Mouse (Mus musculus) lung, embryonic 16.5 days (tissue): ENCODE data around the gene Smurf1. TPM values are rescaled to one million over a fixed set of nuclear protein-coding genes. Genes with fewer than 3 reads are reported as not detected.

ENCODE experiments used
- ATAC-seq: fragments of 200-750 bp; cut with Nextera tagmentation; 2 replicates; pipeline ENCODE4 v1.8.0; 2017; ENCODE audit warnings: low read depth, mild to moderate bottlenecking, moderate library complexity
- H3K27ac ChIP-seq: fragments of 300-500 bp; sonication (generic); 2 replicates; pipeline ENCODE4 v1.5.1; 2014; ENCODE audit warnings: mild to moderate bottlenecking, control low read depth, low read length
- H3K27me3 ChIP-seq: fragments of 300-500 bp; sonication (generic); 2 replicates; pipeline ENCODE4 v1.6.1; 2014; ENCODE audit warnings: low read depth, low read length, mixed read lengths; ENCODE audit not compliant: control insufficient read depth, insufficient read depth
- H3K36me3 ChIP-seq: fragments of 300-500 bp; sonication (generic); 2 replicates; pipeline ENCODE4 v1.6.1; 2014; ENCODE audit warnings: low read length; ENCODE audit not compliant: control insufficient read depth, insufficient read depth
- H3K4me1 ChIP-seq: fragments of 300-500 bp; sonication (generic); replicated peaks from 2 replicates; pipeline ENCODE4 v1.6.1; 2014; ENCODE audit warnings: low read length, mixed read lengths; ENCODE audit not compliant: control insufficient read depth, insufficient read depth
- H3K4me2 ChIP-seq: fragments of 300-500 bp; sonication (generic); 2 replicates; pipeline ENCODE4 v1.6.1; 2014; ENCODE audit warnings: low read depth, low read length, control low read depth
- H3K4me3 ChIP-seq: fragments of 300-500 bp; sonication (generic); 2 replicates; pipeline ENCODE4 v1.5.1; 2014; ENCODE audit warnings: mild to moderate bottlenecking, low read length, control low read depth
- H3K9ac ChIP-seq: fragments of 300-500 bp; sonication (generic); 2 replicates; pipeline ENCODE4 v1.6.1; 2014; ENCODE audit warnings: low read length, control low read depth
- H3K9me3 ChIP-seq: fragments of 300-500 bp; sonication (generic); 2 replicates; pipeline ENCODE4 v1.6.1; 2016; ENCODE audit warnings: low read length; ENCODE audit not compliant: control insufficient read depth
- WGBS: fragments of 180-500 bp; shearing (Covaris S2); extraction: QIAGEN DNeasy Blood & Tissue Kit; methylation state at CpG from one replicate; pipeline ENCODE4 v1.1.7; 2014; 5-methylcytosine and 5-hydroxymethylcytosine counted together
- polyA plus RNA-seq: library from polyadenylated mRNA; unstranded; fragments of >200 nt; fragmentation: Nextera tagmentation; extraction: Ambion mirVana; gene quantifications from 2 replicates; pipeline ENCODE4 v1.2.1, GENCODE M21; 2015

Smurf1 gene
- polyA plus RNA-seq, 1 experiment from 2014 or later: 15.6 TPM

DNA sequence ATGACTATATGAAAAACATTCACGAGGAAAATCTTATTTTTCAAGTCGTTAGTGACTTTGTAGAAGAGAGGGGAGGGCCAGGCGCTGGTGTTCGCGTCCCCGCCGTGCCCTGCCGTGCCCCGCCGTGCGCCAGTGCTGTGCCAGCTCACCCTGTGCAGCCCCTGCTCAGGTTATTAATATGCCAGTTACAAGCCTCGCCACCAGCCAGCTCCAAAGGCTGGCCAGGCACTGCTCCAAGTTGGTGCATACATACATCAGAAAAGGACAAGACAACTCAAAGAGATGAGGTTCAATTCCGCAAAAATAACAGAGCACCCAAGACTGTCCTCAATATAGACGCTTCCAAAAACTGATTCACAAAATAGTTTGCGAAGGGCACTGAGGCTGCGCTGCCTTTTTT, 51.7 kb downstream of the Smurf1 start:
- Histone ChIP-seq H3K4me3 (no peak overlapping the region), H3K27me3 (no peaks in the 10 kb centered on the region), H3K4me1 (peaks cover 34% of the 10 kb centered on the region), H3K9ac (no peak overlapping the region), H3K27ac (no peak overlapping the region), H3K9me3 (no peaks in the 10 kb centered on the region), H3K36me3 (no peaks in the 10 kb centered on the region), H3K4me2 (no peak overlapping the region)
- WGBS: 84% methylated on average over 16 of the region's 16 CpGs
- ATAC-seq: no peak

DNA sequence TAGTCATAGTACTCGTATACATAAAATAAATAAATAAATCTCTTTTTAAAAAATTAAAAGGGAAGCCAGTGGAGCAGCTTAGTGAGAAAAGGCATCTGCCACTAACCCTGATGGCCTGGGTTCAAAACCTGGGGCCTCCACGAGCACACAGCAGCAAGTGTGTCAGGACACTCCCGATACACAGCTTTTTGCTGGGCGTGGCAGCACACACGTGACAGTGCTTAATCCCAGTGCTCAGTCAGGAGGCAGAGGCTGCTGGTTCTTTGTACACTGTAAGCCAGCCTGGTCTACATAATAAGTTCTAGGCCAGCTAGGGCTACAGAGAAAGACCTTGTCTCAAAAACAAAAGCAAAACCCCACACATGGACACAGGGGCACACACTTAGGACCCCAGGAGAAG, 52.3 kb downstream of the Smurf1 start:
- Histone ChIP-seq H3K4me3 (no peak overlapping the region), H3K27me3 (no peaks in the 10 kb centered on the region), H3K9ac (no peak overlapping the region), H3K9me3 (no peaks in the 10 kb centered on the region), H3K27ac (no peak overlapping the region), H3K4me2 (no peak overlapping the region), H3K36me3 (no peaks in the 10 kb centered on the region), H3K4me1 (peaks cover 29% of the 10 kb centered on the region)
- 80% methylated on average over 5 of the region's 5 CpGs for WGBS
- no peak for ATAC-seq

DNA sequence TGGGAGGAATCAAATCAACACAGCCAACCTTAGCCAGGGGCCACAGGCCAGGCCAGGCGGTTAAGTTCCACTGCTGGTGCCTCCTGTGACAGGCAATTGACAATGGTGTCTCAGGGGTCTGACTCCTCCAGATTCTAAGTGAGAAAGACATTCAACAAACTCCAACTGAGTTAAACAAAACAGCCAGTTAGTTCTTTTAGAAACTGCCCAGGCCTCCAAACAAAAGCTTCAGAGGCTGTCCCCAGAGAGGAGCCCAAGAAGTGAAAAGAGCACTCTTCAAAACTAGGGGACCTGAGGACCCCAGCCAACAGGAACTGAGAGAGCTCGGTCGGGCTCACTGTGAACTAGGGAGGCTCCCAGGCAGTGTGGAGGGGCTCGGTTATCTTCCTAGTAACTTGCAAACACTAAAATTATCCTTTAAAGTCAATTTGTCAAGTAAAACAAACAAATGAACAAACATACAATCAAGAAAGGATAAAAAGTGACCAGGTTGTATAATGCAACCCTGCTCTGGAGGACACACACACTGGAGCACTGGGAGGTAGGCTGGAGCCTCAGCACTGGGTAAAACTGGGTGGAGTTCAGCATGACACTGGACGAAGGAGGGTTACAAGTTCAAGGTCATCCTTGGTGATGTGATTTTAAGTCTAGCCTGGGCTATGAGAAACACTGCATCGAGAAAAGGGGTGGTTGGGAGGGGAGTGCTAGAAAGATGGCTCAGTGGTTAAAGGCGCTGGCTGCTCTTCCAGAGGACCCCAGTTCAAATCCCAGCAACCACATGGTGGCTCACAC, 52.9 kb downstream of the Smurf1 start:
- H3K27me3 ChIP-seq: no peaks in the 10 kb centered on the region
- no peak for ATAC-seq
- peaks cover 25% of the 10 kb centered on the region for H3K4me1 ChIP-seq
- H3K4me2 ChIP-seq: no peak overlapping the region
- no peak overlapping the region for H3K4me3 ChIP-seq
- no peak overlapping the region for H3K9ac ChIP-seq
- no peaks in the 10 kb centered on the region for H3K9me3 ChIP-seq
- H3K27ac ChIP-seq: no peak overlapping the region
- WGBS: 67% methylated on average over 7 of the region's 7 CpGs
- H3K36me3 ChIP-seq: no peaks in the 10 kb centered on the region

DNA sequence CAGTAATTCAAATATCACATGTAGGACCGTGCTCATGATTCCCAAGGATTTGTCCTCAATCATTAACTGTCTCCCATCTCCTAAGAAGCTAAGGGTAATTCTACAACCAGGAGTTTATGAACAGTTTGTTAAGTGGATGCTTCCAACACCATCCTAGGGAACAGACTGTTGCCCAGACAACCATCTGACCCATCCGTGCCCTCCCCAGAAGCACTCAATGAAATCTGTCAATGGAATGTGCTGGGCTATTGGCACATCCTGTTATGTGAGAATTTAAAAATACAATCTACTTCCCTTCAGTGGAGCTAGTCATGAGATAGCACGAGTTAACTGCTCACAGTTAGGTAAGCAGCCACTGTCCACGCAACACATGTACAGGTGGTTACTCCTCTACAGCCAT, 56.1 kb downstream of the Smurf1 start:
- Histone ChIP-seq H3K36me3 (no peaks in the 10 kb centered on the region), H3K4me3 (no peak overlapping the region), H3K27me3 (no peaks in the 10 kb centered on the region), H3K4me2 (no peak overlapping the region), H3K4me1 (peaks cover 16% of the 10 kb centered on the region), H3K9me3 (no peaks in the 10 kb centered on the region), H3K9ac (no peak overlapping the region), H3K27ac (no peak overlapping the region)
- no peak; the same call in 1 of the 2 replicates for ATAC-seq
- 59% methylated on average over 4 of the region's 4 CpGs for WGBS

DNA sequence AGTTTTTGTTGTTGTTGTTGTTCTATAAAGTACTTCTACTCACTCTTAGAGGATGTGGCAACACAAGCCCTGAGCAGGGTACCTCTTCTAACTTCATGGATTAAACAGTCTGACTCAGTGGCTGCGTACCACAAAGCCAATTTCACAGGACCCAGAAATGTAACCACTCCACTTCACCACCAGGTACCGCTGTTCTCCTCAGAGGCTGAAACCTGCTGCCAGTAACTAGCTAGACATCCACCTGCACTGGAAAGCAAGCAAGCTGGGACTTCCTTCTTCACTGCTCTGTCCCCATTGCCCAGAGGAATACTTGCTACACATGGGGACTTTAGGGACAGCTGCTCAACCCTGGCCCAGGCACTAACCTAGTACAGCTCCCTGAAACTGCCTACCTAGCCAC, 58.1 kb downstream of the Smurf1 start:
- WGBS: 63% methylated on average over 2 of the region's 2 CpGs
- peaks cover 8% of the 10 kb centered on the region; the same call in 1 of the 2 replicates for H3K4me1 ChIP-seq
- no peak overlapping the region for H3K27ac ChIP-seq
- no peaks in the 10 kb centered on the region for H3K27me3 ChIP-seq
- no peaks in the 10 kb centered on the region for H3K9me3 ChIP-seq
- no peak overlapping the region for H3K4me2 ChIP-seq
- H3K4me3 ChIP-seq: no peak overlapping the region
- ATAC-seq: no peak; the same call in 1 of the 2 replicates
- H3K9ac ChIP-seq: no peak overlapping the region
- H3K36me3 ChIP-seq: no peaks in the 10 kb centered on the region

DNA sequence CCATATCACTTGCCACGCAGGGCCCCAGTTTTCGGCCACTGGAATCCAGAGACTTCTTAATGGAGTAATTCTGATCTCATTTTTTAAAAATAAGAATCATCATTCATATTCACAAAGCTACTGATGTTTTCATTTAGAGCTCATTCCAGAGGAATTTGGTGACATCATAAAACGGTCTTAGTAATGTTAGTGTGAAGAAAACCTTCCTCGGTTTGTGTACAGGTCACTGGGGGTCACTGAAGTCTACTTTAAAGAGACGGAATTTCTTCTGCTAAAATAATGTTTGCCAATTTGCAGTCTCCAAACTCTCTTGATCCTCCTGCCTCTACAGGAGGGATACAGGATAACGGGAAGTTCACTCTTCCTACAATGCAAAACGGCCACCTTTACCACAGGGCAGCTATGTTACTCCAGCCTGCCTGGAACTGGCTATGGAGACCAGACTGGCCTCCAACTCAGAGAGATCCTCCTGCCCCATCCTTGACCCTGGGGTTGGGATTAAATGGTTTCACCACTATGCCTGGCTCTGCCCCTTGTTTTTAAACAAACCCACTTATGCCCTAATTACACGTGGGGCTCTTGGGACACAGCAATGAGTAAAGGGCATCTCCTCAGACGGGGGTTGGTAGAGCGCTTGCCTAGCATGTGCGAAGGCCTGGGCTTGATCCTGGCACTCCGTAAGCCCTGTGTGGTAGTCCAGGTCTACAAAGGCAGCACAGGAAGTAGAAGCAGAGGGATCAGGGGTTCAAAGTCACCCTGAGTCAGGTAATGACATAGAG, 61.1 kb downstream of the Smurf1 start:
- no peaks in the 10 kb centered on the region for H3K27me3 ChIP-seq
- no peak overlapping the region for H3K9ac ChIP-seq
- no peak for ATAC-seq
- H3K9me3 ChIP-seq: no peaks in the 10 kb centered on the region
- H3K27ac ChIP-seq: no peak overlapping the region
- no peak overlapping the region for H3K4me3 ChIP-seq
- peaks cover 11% of the 10 kb centered on the region for H3K36me3 ChIP-seq
- WGBS: 52% methylated on average over 12 of the region's 12 CpGs
- no peak overlapping the region for H3K4me2 ChIP-seq
- no peaks in the 10 kb centered on the region; the same call in 1 of the 2 replicates for H3K4me1 ChIP-seq

DNA sequence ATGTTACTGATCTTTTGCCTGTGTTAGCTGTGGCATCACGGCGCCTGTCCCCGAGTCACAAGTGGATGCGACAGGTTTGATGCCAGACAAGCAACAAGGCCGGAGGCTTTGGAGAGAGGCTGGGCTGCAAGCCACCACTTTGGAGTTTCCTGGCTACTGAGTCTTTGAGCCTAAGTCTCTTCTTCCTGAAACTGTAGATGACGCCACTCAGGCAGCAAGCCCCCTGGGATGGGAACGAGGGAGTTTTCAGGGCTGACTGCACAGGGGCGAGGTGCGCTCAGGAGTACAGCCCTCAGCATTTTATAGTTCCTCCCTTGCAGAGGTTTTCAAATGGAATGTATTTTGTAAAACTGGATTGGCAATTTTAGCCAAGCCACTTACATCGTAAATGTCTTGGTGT, 63.9 kb downstream of the Smurf1 start:
- H3K9me3 ChIP-seq: no peaks in the 10 kb centered on the region
- WGBS: 77% methylated on average over 10 of the region's 10 CpGs
- H3K27ac ChIP-seq: no peak overlapping the region
- no peak for ATAC-seq
- no peak overlapping the region for H3K4me3 ChIP-seq
- H3K36me3 ChIP-seq: peaks cover 11% of the 10 kb centered on the region
- H3K27me3 ChIP-seq: no peaks in the 10 kb centered on the region
- H3K4me2 ChIP-seq: no peak overlapping the region
- H3K9ac ChIP-seq: no peak overlapping the region
- H3K4me1 ChIP-seq: no peaks in the 10 kb centered on the region; the same call in none of the 2 replicates

DNA sequence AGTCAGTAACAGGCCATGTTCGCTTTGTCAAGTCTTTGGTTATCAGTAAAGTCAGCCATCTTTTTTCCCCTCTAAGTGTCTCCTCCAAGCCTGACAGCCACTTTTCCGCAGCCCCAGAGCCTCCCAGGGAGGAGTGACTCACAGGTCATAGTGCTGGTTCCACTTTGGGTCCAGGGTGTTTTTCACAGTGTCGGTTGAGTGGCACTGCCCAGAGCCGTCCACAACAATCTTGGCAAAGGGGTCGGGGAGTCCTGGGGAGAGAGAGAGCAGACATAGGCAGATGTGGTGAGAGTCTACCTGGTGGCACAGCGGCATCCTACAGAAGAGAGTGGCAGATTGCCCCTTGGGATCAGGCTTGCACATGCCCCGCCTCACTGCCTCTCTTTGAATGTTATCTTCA, 64.6 kb downstream of the Smurf1 start:
- Histone ChIP-seq H3K27ac (no peak overlapping the region), H3K36me3 (peaks cover 11% of the 10 kb centered on the region), H3K27me3 (no peaks in the 10 kb centered on the region), H3K9me3 (no peaks in the 10 kb centered on the region), H3K4me1 (no peaks in the 10 kb centered on the region; the same call in none of the 2 replicates), H3K9ac (no peak overlapping the region), H3K4me2 (no peak overlapping the region), H3K4me3 (no peak overlapping the region)
- WGBS: 83% methylated on average over 7 of the region's 7 CpGs
- ATAC-seq: no peak

DNA sequence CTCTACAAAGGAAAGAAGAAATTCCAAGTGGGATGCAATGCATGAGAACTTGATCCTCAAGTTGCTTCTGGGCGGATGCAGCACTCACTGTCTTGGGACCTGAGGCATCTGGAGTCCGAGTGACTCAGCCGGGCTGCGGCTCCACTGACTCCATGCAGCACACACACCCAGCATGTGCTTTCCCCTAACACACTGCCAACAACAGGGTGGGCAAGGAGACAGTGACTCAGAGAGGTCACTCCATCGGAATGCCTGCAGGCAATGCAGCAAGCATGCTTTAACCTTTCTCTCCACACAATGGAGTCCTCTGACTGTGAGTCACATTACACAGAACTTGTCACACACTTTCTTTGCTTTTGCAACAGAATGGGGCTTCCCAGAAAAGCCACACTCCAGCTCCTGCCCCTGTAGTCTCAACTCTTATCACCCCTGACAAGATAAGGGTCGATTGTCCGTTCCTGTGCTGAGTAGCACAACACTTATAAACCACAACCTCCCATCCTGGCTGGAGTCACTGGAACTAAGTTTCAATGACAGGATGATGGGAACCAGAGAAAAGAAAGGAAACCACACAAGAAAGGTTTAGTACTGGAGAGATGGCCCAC, 67.1 kb downstream of the Smurf1 start:
- Histone ChIP-seq H3K4me3 (no peak overlapping the region), H3K9me3 (no peaks in the 10 kb centered on the region), H3K27ac (no peak overlapping the region), H3K36me3 (peaks cover 26% of the 10 kb centered on the region), H3K4me2 (no peak overlapping the region), H3K27me3 (no peaks in the 10 kb centered on the region), H3K4me1 (no peaks in the 10 kb centered on the region; the same call in none of the 2 replicates), H3K9ac (no peak overlapping the region)
- 36% methylated on average over 7 of the region's 7 CpGs for WGBS
- no peak for ATAC-seq
